Mouse (Mus musculus): ENCODE measurements around the gene Gm5485.

DNA sequence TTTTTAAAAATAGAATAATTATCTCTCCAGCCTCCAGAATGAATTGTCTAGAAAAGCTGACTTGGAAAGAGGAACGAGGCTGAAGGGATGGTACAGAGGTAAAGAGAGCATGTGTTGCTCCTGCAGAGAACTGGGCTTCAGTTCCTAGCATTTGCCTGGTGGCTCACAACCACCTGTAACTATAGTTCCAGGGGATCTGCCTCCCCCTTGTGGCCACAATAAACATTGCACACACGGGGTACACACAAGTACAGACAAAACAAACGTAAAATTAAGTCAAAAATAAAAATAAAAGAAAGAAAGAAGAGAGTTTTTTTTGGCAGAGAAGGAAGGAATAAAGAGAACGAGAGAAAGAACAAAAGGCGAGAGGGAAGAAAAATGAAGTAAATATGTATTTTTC lies 45.4 kb downstream of the Gm5485 start:
- TF ChIP-seq EP300 (optimal IDR thresholded peaks at IDR 0.05): no peak
- TF ChIP-seq CTCF (IDR thresholded peaks at IDR 0.05; ENCODE audit: low read depth): peak; percentile 56
